ENCODE assay signal across 8 mouse cellular contexts in the genomic region with DNA sequence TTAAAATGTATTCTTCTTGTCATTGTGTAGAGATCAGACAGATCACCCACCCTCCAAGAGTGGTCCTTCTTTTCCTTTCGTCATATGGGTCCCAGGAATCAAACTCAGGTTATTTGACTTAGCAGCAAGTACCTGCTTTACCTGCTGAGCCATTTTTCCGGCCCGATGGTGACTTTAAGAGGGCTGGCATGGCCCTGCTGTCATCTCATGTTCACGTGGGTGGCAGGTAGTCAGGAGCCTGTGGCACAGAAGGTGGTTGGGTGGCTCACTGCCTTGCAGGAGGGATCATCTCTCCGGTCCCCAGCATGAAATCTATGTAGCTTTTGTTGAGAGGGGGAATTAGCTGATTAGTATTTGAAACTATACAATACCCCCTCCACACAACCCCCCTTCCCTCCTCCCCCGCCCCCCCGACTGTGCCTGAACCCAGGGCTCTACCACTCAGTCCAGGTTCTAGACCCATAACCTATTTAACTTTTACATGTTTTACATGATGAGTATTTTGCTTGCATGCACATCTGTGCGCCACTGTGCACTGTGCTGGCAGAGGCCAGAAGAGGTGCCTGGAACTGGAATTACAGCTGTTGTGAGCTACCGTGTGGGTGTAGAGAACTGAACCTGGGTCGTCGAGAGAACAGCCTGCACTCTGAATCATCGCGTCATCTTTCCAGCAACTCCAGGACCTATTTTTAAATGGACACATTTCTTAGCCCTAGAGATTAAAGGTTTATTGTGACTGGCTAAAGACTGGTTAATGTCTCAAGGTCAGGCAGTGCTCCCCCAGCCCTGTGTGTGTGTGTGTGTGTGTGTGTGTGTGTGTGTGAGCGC. TPM values are rescaled to one million over a fixed set of nuclear protein-coding genes. Genes with fewer than 3 reads are reported as not detected.
A peak's percentile ranks its signal among the peaks of the same experiment; 100 is the strongest.
DNase-seq lines count a peak whose midpoint lies in the region; ATAC-seq and TF ChIP-seq lines count a peak whose summit lies in the region.

No protein-coding gene starts in this region.

- H3K36me3 ChIP-seq in spleen, adult 2 months (ENCODE audit: control insufficient read depth, insufficient read depth, low read length), result no peaks in the 10 kb centered on the region
- peaks cover 7% of the 10 kb centered on the region for H3K36me3 ChIP-seq in intestine, embryonic 14.5 days (ENCODE audit: control insufficient read depth, insufficient read depth, low read length)
- 0 out of 2 replicates have a peak, but pooled peaks cover 7% of the 10 kb centered on the region for H3K36me3 ChIP-seq in neural tube, embryonic 15.5 days

- no peak overlapping the region for H3K4me3 ChIP-seq in spleen, adult 2 months (ENCODE audit: extremely low read depth, insufficient read depth, insufficient read length)
- H3K4me3 ChIP-seq in intestine, embryonic 14.5 days (ENCODE audit: low read depth, low read length), result peak overlapping the region; percentile 92
- peak overlapping the region; percentile 97 for H3K4me3 ChIP-seq in neural tube, embryonic 15.5 days (replicated peaks)

- H3K4me2 ChIP-seq in intestine, embryonic 14.5 days (ENCODE audit: low read length), result peak overlapping the region; percentile 85
- H3K4me2 ChIP-seq in neural tube, embryonic 15.5 days, result peak overlapping the region; percentile 71

- DNase-seq in adrenal gland, adult 2 months, result peak; percentile 24
- no peak for DNase-seq in adrenal gland, postnatal 14 days
- no peak for DNase-seq in spleen, adult 2 months (ENCODE audit: low read depth in 1 of 2, low spot score in 2 of 2)
- DNase-seq in spleen, adult 18-20 months, result no peak
- no peak for DNase-seq in intestine, embryonic 14.5 days (ENCODE audit: low spot score)
- no peak for DNase-seq in gastrocnemius, postnatal 25 days
- no peak for DNase-seq in left cerebral cortex, postnatal 25 days (ENCODE audit: low spot score in 2 of 2)

- H3K27me3 ChIP-seq in spleen, adult 2 months (ENCODE audit: control insufficient read depth, insufficient read depth, low read length), result no peaks in the 10 kb centered on the region
- no peaks in the 10 kb centered on the region for H3K27me3 ChIP-seq in intestine, embryonic 14.5 days (replicated peaks; ENCODE audit: control insufficient read depth, insufficient read depth, low read length)
- H3K27me3 ChIP-seq in neural tube, embryonic 15.5 days (replicated peaks), result no peaks in the 10 kb centered on the region

- intact Hi-C loops in left cerebral cortex, postnatal 25 days (cut with DNase I), result loop anchor here (10.0 kb wide), 1 partner anchor 371 kb away; no protein-coding TSS in a partner anchor

- TF ChIP-seq POLR2A in spleen, adult 2 months (IDR thresholded peaks at IDR 0.05; ENCODE audit: low read depth, low read length), result no peak

- TF ChIP-seq CTCF in spleen, adult 2 months (IDR thresholded peaks at IDR 0.05; ENCODE audit: extremely low read depth, insufficient read depth, insufficient read length, insufficient replicate concordance), result no peak

- H3K9me3 ChIP-seq in intestine, embryonic 14.5 days (ENCODE audit: control insufficient read depth, low read length), result no peaks in the 10 kb centered on the region
- H3K9me3 ChIP-seq in neural tube, embryonic 15.5 days (replicated peaks), result no peaks in the 10 kb centered on the region

- WGBS in spleen, adult 2 months, result 64% methylated on average over 14 of the region's 14 CpGs
- 58% methylated on average over 14 of the region's 14 CpGs for WGBS in intestine, embryonic 14.5 days
- 60% methylated on average over 14 of the region's 14 CpGs for WGBS in neural tube, embryonic 15.5 days

- H3K4me1 ChIP-seq in spleen, adult 2 months (ENCODE audit: control insufficient read depth, insufficient read depth, insufficient read length), result peaks cover 25% of the 10 kb centered on the region; the same call in 1 of the 2 replicates
- peaks cover 9% of the 10 kb centered on the region for H3K4me1 ChIP-seq in intestine, embryonic 14.5 days (replicated peaks; ENCODE audit: control insufficient read depth, insufficient read depth, low read length)
- peaks cover 21% of the 10 kb centered on the region for H3K4me1 ChIP-seq in neural tube, embryonic 15.5 days

- peak; percentile 37 for ATAC-seq in intestine, embryonic 14.5 days (replicated peaks; ENCODE audit: low FRiP score, low TSS enrichment, low read depth)
- peak; percentile 58 for ATAC-seq in neural tube, embryonic 15.5 days (ENCODE audit: low FRiP score)

- H3K9ac ChIP-seq in intestine, embryonic 14.5 days (ENCODE audit: low read length), result peak overlapping the region; percentile 90; the same call in 1 of the 2 replicates
- H3K9ac ChIP-seq in neural tube, embryonic 15.5 days (replicated peaks), result peak overlapping the region; percentile 95

- peak overlapping the region; percentile 98 for H3K27ac ChIP-seq in spleen, adult 2 months (ENCODE audit: insufficient read depth, low read length)
- H3K27ac ChIP-seq in intestine, embryonic 14.5 days (ENCODE audit: low read depth), result no peak overlapping the region
- peak overlapping the region; percentile 91 for H3K27ac ChIP-seq in neural tube, embryonic 15.5 days (replicated peaks)

RNA-seq across cellular contexts. Expression of a gene that starts 0.6 kb away (rescaled TPM):
- total RNA-seq in adrenal gland, adult 2 months (2021), result 100 to 1,000 TPM; 231 to 336 TPM
- polyA plus RNA-seq in adrenal gland, adult 2 months (2012; rRNA removed), result 150 and 191 TPM in 2 replicates
- 215 and 225 TPM in 2 replicates for total RNA-seq in adrenal gland, postnatal 14 days (2021)
- 83.2 and 90.6 TPM in 2 replicates for polyA plus RNA-seq in spleen, adult 2 months (2012; rRNA removed)
- 152 and 159 TPM in 2 replicates for polyA plus RNA-seq in intestine, embryonic 14.5 days (2014; fragmentation: Nextera tagmentation; extraction: Ambion mirVana)
- 198 and 218 TPM in 2 replicates for polyA plus RNA-seq in neural tube, embryonic 15.5 days (2015; fragmentation: Nextera tagmentation; extraction: Ambion mirVana)
- 10 to 100 TPM; 25.7 to 32.2 TPM for total RNA-seq in gastrocnemius, postnatal 25 days (2021)
- total RNA-seq in left cerebral cortex, postnatal 25 days (2021), result 100 to 1,000 TPM; 115 to 119 TPM

RNA-seq across cellular contexts. Expression of a gene that starts 8.0 kb away (rescaled TPM):
- total RNA-seq in adrenal gland, adult 2 months (2021), result 100 to 1,000 TPM; 313 to 460 TPM
- 2,634 and 2,855 TPM in 2 replicates for polyA plus RNA-seq in adrenal gland, adult 2 months (2012; rRNA removed)
- 394 and 402 TPM in 2 replicates for total RNA-seq in adrenal gland, postnatal 14 days (2021)
- 691 and 1,139 TPM in 2 replicates for polyA plus RNA-seq in spleen, adult 2 months (2012; rRNA removed)
- 400 and 437 TPM in 2 replicates for polyA plus RNA-seq in intestine, embryonic 14.5 days (2014; fragmentation: Nextera tagmentation; extraction: Ambion mirVana)
- polyA plus RNA-seq in neural tube, embryonic 15.5 days (2015; fragmentation: Nextera tagmentation; extraction: Ambion mirVana), result 460 and 502 TPM in 2 replicates
- 100 to 1,000 TPM; 155 to 161 TPM for total RNA-seq in gastrocnemius, postnatal 25 days (2021)
- total RNA-seq in left cerebral cortex, postnatal 25 days (2021), result 100 to 1,000 TPM; 230 to 267 TPM

RNA-seq across cellular contexts. Expression of a gene that starts 15.3 kb away (rescaled TPM):
- 10 to 100 TPM; 85.5 to 97.8 TPM for total RNA-seq in adrenal gland, adult 2 months (2021)
- 7.0 and 8.6 TPM in 2 replicates for polyA plus RNA-seq in adrenal gland, adult 2 months (2012; rRNA removed)
- 81.4 and 90.5 TPM in 2 replicates for total RNA-seq in adrenal gland, postnatal 14 days (2021)
- 19.2 TPM in 2 replicates for polyA plus RNA-seq in spleen, adult 2 months (2012; rRNA removed)
- 62.4 and 63.0 TPM in 2 replicates for polyA plus RNA-seq in intestine, embryonic 14.5 days (2014; fragmentation: Nextera tagmentation; extraction: Ambion mirVana)
- polyA plus RNA-seq in neural tube, embryonic 15.5 days (2015; fragmentation: Nextera tagmentation; extraction: Ambion mirVana), result 55.7 and 62.0 TPM in 2 replicates
- total RNA-seq in gastrocnemius, postnatal 25 days (2021), result 10 to 100 TPM; 32.7 to 34.8 TPM
- total RNA-seq in left cerebral cortex, postnatal 25 days (2021), result 10 to 100 TPM; 51.0 to 52.7 TPM

RNA-seq across cellular contexts. Expression of a gene that starts 51.1 kb away (rescaled TPM):
- total RNA-seq in adrenal gland, adult 2 months (2021), result not detected
- polyA plus RNA-seq in adrenal gland, adult 2 months (2012; rRNA removed), result 0.09 and 0.12 TPM in 2 replicates
- 1.1 and 8.4 TPM in 2 replicates for total RNA-seq in adrenal gland, postnatal 14 days (2021)
- 69.5 and 84.0 TPM in 2 replicates for polyA plus RNA-seq in spleen, adult 2 months (2012; rRNA removed)
- 0.89 and 1.1 TPM in 2 replicates for polyA plus RNA-seq in intestine, embryonic 14.5 days (2014; fragmentation: Nextera tagmentation; extraction: Ambion mirVana)
- 1.6 and 1.9 TPM in 2 replicates for polyA plus RNA-seq in neural tube, embryonic 15.5 days (2015; fragmentation: Nextera tagmentation; extraction: Ambion mirVana)
- total RNA-seq in gastrocnemius, postnatal 25 days (2021), result not detected
- total RNA-seq in left cerebral cortex, postnatal 25 days (2021), result not detected
